Mouse (Mus musculus) brain, adult 2 months (tissue): ENCODE measurements around the gene Mapk1ip1l.
"Not testable (repeated sequence)": the region's sequence is repeated elsewhere in the genome, so short reads cannot be mapped to it uniquely, and the experiment has no call there.

Experiments used
- DNase-seq: peaks from one replicate; pipeline ENCODE4 v3.0.0; 2011; ENCODE audit warnings: low read depth, low spot score

The Mapk1ip1l gene

GRCm38 (mm10) chr14:47304814-47305405 is 6.8 kb downstream of the Mapk1ip1l start:
- DNase-seq: no peak

- no peak for DNase-seq
Observed at GRCm38 (mm10) chr14:47305933-47306332, 7.9 kb downstream of the Mapk1ip1l start.

DNA sequence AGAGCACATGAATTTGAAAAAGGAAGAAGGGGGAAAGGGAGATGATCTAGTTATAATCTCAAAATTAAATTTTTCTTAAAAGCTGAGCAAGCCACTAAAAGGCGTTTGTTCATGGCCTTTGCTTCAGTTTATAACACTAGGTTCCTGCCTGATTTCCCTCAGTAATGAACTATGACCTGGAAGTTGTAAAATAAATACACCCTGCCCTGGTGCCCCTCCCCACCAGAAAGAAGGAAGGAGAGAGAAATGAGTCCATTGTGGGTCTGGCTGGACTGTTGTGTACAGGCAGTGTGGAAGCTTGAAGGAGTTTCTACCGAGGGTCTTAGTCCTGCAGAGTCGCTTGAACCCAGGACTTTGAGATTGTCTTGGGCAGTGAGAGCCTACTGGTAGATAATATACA is 9.6 kb downstream of the Mapk1ip1l start:
- no peak for DNase-seq

- DNase-seq: no peak
Observed at GRCm38 (mm10) chr14:47309061-47309460, 11.0 kb downstream of the Mapk1ip1l start.

DNA sequence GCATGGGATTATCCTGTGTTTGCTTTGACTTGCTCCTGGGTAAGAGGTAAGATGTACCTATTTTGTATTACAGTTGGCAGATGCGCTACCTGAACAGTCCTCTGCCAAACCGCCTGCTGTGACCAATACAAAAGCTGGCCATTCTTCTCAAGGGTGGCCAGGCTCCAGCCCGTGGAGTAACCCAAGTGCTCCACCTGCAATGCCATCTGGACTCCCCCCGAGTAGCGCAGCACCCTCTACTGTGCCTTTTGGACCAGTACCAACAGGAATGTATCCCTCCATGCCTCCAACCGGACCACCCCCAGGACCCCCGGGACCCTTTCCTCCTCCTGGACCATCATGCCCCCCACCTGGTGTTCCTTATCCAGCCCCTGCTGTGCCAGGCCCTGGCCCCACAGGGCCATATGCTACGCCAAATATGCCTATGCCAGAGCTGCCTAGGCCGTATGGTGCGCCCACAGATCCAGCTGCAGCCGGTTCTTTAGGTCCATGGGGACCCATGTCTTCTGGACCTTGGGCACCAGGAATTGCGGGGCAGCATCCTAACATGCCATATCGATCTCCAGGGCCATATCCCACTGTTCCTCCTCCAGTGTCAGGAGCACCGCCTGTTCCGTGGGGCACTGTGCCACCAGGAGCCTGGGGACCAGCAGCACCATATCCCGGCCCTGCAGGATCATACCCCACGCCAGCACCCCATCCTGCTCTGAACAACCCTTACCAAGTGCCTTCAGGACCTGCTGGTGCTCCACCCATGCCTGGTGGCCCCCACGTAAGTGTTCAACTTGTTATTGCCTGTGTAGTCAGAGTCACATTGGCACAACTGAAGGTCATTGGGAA is 12.5 kb downstream of the Mapk1ip1l start:
- peak; percentile 89 for DNase-seq

DNA sequence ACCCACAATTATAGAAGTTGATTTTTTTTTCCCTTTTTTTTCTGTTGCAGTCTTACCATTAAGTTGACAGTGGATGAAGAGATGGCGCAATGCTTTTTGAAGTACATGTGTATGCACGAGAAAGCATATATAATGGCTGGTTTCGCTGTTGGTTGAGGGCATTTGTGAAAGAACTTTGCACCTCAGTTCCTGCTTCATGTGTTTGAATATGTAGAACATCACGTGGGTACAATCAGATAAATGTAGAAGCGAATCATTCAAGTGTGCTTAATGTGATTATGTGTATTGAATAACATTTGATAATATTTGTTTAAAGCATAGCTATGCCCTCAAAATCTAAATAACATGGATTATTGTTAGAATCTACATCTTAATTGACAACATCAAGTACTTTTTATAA is 21.3 kb downstream of the Mapk1ip1l start:
- DNase-seq: no peak

DNA sequence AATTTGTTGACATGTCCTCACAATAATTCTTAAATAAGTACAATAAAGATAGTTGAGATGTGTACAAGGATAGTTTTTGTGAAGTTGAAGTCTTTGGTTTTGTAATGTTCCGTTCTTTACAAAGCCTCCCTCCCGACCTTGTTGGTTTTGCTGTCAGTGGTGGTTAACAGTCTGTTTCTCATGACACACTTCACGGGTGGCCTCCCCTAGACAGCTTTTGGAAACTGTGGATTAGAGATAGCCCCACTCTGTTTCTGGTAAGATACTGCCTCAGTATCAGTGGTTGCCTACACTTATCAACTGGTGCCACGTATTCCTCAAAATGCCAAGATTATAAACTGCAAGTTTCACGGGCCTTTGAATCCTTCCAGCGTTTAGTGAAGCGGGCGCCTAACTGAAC is 23.5 kb downstream of the Mapk1ip1l start:
- not testable (repeated sequence) for DNase-seq

GRCm38 (mm10) chr14:47325965-47326761 is 28.1 kb downstream of the Mapk1ip1l start:
- peak; percentile 52 for DNase-seq

DNA sequence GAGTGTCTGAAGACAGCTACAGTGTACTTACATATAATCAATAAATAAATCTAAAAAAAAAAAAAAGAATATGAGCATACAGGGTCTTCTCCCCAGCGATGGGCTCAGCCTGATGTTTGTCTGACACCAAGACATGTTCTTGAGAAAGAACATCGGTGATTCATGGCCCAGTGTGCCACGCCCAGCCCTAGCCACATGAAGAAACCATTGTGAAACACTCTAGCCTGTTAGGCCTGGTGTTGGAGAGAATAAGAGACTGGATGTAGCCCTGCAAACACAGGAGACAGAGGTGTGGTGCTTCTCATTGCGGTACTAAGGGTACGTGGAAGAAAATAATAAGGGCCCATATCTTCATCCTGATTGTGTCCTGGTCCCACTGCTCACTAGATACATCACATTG is 29.3 kb downstream of the Mapk1ip1l start:
- no peak for DNase-seq

GRCm38 (mm10) chr14:47331920-47332319 is 33.9 kb downstream of the Mapk1ip1l start:
- no peak for DNase-seq

DNA sequence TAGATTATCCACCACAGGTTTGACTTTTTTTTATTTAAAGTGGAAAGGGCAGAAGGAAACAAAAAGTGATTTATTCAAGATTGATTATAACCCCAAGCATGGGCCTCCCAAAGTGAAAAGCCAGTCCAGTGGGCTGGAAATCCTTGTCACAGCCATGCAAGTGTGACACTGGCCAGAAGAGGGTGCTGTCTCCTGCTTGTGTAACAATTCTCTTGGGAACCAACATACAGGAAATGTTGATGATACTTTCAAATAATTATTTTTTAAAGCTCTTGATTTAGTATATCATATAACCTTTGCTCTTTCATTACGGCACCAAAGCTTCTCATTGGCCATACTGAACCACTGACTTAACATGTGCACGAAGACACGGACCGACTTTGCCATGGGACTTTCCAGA is 36.8 kb downstream of the Mapk1ip1l start:
- peak; percentile 79 for DNase-seq

- no peak for DNase-seq
Observed at GRCm38 (mm10) chr14:47335300-47335699, 37.2 kb downstream of the Mapk1ip1l start.

DNA sequence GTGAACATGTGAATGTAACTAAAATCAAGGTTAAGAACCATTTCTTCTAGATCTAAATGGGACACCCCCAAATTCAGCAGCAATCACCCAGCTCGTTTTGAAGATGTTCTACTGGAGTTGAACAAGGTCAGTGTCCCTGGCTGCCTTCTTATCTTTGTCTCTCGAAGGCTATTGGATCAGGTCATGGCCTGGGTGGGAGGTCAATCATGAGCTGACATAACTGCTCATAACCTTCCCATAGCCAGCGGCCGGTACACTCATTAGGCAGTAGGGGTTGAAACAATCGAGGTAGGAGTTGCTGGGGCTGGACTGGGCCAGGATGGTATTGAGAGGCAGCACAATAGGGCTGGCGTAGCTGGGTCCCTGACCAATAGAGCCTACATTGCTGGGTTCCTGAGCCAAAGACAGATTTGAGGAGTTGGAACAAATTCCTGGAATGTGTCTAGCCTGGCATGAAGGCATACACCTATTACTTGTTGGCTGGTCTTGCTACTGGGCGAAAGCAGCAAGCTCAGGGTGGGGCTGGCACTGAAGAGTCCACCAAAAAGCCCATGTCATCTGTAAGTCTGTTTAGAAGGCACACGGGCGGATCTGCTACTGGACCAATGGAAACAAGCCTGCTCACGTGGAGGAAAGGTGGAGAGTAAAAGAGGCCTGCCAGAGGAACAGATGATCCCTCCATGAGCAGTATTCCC is 42.3 kb downstream of the Mapk1ip1l start:
- DNase-seq: no peak

GRCm38 (mm10) chr14:47341811-47342291 is 43.8 kb downstream of the Mapk1ip1l start:
- DNase-seq: peak; percentile 85

DNA sequence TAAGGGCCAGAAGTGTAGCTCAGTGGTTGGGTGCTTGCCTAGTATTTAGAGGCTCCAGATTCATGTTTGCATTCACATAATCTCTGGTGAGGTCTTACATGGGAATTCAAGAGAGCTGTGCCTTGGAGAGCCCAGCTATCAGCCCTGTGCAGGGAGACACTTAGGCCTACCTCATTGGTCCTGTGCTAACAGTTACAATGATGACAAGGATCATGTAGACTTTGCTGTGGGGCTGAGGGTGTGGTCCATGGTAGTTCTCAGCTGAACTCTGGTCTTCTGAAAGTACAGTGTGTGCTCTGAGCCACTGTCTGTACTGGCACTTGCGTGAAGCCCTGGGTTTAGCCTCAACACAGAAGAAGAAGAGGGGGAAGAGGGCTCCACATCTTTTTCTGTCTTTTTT is 48.6 kb downstream of the Mapk1ip1l start:
- no peak for DNase-seq

DNA sequence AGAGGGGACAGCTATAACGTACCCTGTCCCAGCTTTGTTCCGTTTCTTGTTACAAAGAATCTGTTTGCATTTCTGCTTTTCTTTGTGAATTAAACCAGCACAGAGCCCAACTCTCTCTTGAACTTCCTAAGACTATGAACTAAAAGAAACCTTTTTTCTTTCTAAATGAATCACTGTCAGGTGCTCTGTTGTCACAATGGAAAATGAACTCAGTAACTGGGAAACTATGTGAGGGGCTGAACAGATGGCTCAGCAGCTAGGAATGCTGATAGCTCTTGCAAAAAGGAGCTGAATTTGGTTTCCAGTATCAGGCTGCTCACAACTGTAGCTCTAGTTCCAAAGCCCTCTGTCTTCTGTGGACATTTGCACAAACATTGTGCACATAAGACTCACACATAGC is 52.9 kb downstream of the Mapk1ip1l start:
- peak; percentile 42 for DNase-seq

GRCm38 (mm10) chr14:47352272-47352671 is 54.2 kb downstream of the Mapk1ip1l start:
- DNase-seq: no peak

DNA sequence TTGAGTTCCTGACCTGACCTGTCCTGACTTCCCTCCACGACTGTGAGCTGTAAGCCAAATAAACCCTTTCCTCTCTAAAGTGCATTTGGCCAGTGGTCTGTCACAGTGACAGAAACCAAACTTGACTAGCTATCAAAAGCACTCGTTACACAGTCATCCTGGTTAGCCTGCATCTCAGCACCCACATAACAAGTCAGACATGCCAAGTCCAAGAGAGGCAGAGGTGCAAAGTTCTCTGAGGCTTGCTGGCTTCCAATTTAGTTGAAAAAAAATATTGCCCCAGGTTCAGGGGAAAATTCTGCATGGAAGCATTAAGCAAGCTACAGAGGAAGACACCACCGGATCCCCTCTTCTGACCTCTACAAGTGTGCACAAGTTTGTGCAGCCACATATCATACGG is 55.2 kb downstream of the Mapk1ip1l start:
- DNase-seq: peak; percentile 33

DNA sequence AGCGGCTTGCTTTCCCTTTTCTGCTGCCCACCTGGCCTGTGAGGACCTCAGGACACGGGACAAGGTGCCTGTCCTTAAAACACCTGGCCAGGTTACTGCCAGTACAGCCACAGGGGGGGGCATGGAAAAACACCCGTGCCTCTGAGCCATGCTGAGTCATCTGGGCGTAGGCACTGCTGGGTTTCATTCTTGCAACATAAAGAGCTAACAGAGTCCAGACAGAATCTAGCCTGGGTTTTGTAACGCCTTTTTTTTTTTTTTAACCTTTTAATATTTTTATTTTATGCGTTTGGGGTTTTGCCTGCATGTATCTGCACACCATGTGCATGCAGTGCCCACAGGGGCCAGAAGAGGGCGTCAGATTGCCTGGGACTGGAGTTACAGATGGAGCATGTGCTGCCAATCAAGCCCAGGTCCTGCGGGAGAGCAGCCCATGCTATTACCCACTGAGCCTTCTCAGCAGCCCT is 56.1 kb downstream of the Mapk1ip1l start:
- peak; percentile 44 for DNase-seq

DNA sequence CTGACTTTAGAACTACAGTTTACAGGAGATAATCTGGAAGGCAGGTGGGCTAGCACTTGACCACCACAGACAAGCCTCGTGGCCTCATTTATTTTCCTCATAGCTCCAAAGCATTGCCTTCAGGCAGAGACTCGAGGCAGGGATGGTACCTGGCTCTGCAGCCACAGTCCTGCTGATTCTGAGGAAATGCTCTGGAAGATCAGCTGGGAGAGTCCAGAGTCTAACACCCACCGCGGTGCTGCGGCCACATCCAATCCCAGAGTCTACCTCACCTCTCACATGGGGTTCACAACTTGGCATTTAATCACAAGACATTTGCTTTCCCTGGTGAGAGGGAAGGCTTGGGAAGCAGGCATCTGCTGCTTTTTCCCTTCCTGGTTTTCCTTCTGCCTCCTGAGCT is 56.9 kb downstream of the Mapk1ip1l start:
- no peak for DNase-seq

GRCm38 (mm10) chr14:47356622-47357021 is 58.6 kb downstream of the Mapk1ip1l start:
- DNase-seq: no peak
